Mouse (Mus musculus): ENCODE data around the gene Stac2.

Gene Stac2

GRCm38 (mm10) chr11:98052989-98053834, at the start of gene Stac2:
TSS of gene Stac2 (minus strand) at chr11:98053462.
- DNase-seq = peak; percentile 83

DNA sequence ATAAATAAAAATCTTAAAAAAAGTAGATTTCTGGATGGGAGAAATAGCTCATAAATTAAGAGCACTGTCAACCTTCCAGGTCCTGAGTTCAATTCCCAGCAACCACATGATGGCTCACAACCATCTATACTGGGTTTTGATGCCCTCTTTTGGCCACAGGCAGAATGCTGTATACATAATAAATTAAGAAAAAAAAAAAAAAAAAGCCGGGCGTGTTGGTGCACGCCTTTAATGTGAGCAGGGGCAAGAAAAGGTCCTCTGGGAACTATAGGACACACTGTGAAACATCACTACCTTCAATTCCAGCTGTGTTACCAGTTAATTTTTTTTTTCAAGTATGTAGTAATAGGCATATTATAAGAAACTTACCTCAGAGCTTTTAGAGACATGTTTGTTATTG, 48.1 kb upstream of the Stac2 start:
- no peak for DNase-seq

- no peak for DNase-seq
These were observed 37.3 kb upstream of the Stac2 start for GRCm38 (mm10) chr11:98090583-98090982.

GRCm38 (mm10) chr11:98088224-98088623, 35.0 kb upstream of the Stac2 start:
- DNase-seq = peak; percentile 17

DNA sequence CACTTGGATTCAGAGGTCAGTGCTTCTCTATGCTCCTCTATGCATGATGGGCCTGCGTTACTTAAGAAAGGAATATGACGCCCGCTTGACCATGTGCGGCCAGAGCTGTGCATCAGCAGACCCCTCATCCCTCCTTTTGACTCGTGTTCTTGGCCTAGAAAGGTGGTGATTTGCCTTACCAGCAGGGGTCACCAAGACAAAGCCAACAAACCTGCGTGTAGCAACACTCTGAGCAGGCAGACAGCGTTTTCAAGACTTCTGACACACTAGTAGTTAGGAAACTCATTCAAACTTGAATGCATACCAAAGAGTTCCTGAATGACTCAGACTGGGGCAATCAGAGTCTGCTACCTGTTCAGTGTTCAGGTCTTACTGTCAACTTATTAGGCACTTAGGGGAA, 33.3 kb upstream of the Stac2 start:
- DNase-seq = no peak

DNA sequence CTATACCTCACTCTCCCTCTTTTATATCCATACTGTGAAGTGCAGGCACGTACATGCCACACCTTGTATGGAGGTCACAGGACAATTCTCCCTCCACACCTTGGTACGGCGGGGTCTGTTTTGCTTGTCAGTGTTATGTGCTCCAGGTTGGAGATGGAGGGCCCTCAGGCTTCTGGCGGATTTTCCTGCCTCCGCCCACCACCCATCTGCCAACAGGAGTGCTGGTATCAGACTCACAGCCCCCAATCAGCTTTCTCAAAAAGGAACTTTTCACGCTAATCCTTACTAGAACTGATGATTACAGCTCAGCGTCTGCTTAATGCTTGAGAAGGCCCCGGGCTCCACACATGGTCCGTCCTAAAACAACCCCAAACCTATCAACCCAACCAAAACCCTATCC, 32.9 kb upstream of the Stac2 start:
- DNase-seq = no peak

DNA sequence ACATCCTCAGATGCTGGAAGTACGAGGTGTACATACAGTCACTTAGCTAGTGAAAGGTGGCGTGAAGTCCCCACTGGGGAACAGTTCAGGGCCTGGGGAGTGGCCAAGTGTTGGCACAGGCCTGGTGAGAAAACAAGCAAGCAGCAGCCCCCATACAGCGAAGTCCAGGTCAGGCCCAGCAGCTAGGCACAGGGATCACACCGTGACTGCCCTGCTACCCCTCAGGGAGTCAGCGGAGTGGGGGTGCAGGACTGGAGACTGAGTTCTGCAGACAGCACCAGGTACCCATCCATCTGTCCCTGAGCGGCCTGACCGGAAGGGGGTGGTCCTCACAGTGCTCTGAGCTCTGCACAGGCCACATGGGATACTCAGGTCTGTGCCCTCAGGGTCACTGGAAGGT, 29.5 kb upstream of the Stac2 start:
- DNase-seq = no peak

- no peak for DNase-seq
These were observed 27.2 kb upstream of the Stac2 start for GRCm38 (mm10) chr11:98080450-98080849.

DNA sequence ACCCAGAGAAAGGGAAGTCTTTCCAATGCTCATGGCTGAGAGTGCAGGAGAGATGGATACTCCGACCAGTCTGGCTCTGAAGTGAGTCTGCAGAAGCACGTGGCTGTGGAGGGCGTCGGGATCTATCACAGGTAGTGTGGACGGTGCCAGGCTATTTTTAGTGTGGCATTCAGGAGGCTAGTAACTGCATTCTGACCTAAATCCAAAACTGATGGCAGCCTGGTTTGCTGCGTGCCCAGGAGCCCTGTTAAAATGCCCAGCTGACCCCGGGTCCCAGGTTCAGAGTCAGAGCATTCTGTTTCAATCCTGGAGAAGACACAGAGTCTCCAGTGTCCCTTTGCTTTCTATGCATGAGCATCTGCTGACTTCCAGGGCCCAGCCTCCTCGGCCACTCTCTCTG, 23.8 kb upstream of the Stac2 start:
- no peak for DNase-seq

- DNase-seq = peak; percentile 90
These were observed 22.0 kb upstream of the Stac2 start for GRCm38 (mm10) chr11:98075195-98075808.

DNA sequence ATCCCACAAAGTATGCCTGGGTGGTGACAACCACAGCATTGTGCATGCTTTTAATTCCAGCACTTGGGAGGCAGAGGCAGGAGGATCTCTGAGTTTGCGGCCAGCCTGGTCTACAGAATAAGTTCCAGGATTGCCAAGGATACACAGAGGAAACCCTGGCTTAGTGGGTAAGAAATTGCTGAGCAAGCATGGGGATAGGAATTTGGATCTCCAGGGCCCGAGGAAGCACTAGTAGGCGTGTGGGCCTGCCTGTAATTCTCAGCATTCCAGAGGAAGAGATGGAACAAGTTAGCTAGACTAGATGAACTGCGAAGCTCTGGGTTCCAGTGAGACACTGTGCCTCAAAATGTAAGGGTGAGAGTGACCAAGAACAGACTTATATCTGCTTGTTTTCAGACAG, 20.2 kb upstream of the Stac2 start:
- no peak for DNase-seq

- no peak for DNase-seq
These were observed 14.0 kb upstream of the Stac2 start for GRCm38 (mm10) chr11:98067255-98067654.

GRCm38 (mm10) chr11:98066201-98066600, 12.9 kb upstream of the Stac2 start:
- DNase-seq = no peak

GRCm38 (mm10) chr11:98061904-98062562, 8.8 kb upstream of the Stac2 start:
- no peak for DNase-seq

GRCm38 (mm10) chr11:98061441-98061840, 8.2 kb upstream of the Stac2 start:
- no peak for DNase-seq

DNA sequence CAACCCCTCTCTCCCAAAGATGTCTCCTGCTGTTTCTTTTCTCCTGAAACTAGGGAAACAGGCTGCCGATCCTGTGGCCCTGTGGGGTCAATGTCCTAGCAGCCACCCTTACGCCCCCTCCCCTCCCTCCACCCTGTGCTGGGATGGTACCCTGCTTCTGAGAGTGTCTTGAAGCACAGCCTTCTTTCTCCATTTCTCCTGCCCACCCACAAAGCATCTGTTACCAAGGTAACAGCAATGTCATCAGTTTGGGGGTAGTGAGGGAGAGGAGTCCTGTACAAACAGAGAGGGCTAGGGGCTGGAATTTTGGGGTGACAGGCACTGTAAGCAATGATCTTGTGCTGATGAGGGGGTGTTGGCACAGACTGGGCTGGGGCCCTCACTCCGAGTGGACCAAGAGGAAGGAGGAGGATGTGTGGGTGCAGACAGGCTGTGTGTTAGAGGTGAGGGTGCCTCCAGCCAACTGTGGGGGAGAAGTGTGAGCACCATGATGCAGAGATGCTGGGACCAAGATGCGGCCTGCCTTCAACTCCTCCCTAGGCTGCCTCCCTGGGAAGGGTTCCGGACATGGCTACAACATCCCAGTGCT, 6.9 kb upstream of the Stac2 start:
- no peak for DNase-seq

- no peak for DNase-seq
These were observed 6.4 kb upstream of the Stac2 start for GRCm38 (mm10) chr11:98059662-98060061.

GRCm38 (mm10) chr11:98057998-98058397, 4.7 kb upstream of the Stac2 start:
- no peak for DNase-seq

DNA sequence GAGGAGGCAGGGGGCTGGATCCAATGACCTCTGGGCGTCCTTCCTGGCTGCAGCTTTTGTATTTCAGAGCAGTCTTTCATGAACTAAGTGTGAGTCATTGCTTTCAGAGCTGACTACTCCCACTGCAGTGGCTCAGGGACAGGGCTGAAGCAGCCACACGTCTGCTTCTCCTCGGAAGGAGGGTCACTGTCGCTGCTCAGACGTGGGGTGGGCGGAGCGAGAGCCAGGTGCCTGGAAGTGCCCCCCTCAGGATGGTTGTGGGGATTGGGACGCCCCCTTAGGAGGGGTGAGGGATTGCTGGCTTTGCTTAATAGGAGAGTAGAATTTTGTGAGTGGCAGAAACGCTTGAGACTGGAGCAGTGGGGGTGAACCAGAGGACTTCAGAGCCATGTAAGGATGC, 4.2 kb upstream of the Stac2 start:
- no peak for DNase-seq

DNA sequence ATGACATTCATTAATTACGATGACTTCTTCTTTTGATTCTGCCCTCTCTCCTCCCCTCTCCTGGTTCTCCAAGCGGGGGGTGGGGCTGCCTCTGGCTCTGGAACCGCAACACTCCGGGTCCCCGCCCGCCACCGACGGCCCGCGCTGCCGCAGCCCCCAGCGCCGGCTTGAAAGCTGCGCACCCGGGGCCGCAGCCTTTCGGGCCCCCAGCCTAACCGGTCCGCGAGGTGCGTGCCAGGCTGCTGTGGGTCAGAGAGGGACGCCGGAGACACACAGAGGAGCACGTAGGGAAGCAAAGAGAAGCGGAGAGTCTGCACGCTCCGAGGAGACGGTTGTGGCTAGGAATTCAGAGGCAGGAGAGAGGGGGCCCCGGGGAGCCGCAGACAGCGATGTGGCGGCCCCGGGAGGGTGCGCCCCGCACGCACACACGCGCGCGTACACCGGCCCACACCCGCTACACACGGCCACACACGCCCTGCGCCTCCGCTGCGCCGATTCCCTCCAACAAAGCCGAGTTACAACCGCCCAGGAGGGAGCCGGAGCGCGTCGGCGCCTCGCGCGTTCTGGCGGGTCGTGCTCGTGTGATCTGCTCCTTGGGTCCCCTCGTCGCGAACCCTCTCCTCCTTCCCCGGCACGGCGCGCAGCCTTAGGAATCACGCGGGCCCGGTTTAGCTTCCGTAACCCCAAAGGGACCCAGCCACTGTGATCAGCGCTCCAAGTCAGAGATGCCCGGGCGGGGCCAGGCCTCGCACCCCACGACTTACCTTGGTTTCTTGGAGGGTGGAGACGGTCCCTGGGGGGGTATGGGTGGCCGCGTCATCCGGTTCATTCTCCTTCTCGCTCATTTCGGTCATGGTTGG, 903 bp downstream of the Stac2 start:
- peak; percentile 43 for DNase-seq

GRCm38 (mm10) chr11:98051611-98052128, 1.6 kb downstream of the Stac2 start:
- DNase-seq = no peak

DNA sequence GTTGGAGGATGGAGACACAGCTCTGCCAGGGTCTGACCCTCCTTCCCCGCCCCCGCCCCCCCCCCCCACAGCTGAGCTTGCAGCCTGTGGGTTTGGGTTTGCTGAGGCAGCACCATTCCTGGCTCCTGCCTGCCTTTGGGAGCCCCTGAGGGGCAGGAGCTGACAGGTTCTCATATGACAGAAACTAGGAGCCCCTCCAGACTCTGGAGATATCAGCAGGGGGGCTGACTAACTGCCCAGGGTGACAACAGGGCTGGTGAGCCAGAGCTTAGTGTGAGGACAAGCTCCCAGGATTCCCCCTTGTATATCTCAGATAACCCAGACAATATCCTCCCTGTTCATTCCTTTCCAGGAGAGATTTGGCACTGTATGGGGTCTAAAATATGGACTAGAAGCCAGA, 2.3 kb downstream of the Stac2 start:
- DNase-seq = no peak

DNA sequence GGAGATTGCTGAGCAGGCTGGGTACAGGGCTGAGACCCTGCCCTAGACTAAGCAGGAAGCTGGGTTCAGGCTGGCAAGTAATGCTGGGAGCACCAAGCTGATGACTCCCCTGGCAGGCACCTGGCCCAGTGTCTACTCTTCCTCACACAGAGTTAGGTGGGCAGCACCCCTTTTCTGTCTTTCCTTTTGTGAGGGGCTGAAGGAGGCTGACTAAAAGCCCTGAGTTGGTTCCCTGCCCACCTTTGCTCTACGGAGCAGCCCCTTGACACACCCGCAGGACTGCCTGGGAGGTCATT, 2.8 kb downstream of the Stac2 start:
- peak; percentile 30 for DNase-seq

Data from thymus, postnatal 14 days (tissue).